Comparison of ENCODE assay signal across 8 mouse cellular contexts in genomic region chr8:111538194-111538593, GRCm38 (mm10). TPM values are rescaled to one million over a fixed set of nuclear protein-coding genes. Genes with fewer than 3 reads are reported as not detected.
DNase-seq lines count a peak whose midpoint lies in the region; ATAC-seq and TF ChIP-seq lines count a peak whose summit lies in the region.

No protein-coding gene starts in this region.

- no peak for TF ChIP-seq POLR2A in liver, adult 2 months (IDR thresholded peaks at IDR 0.05; ENCODE audit: extremely low read depth, insufficient read depth, low read length)

- no peaks in the 10 kb centered on the region for H3K9me3 ChIP-seq in heart, embryonic 13.5 days
- no peaks in the 10 kb centered on the region for H3K9me3 ChIP-seq in midbrain, embryonic 10.5 days (replicated peaks)

- no peak for TF ChIP-seq CTCF in liver, adult 2 months (IDR thresholded peaks at IDR 0.05; ENCODE audit: low read depth, low read length)

- H3K9ac ChIP-seq in liver, adult 2 months (ENCODE audit: low read depth, low read length), result no peak overlapping the region
- H3K9ac ChIP-seq in heart, embryonic 13.5 days, result peak overlapping the region; percentile 97

- H3K27me3 ChIP-seq in liver, adult 2 months (ENCODE audit: control insufficient read depth, insufficient read depth, low read length), result no peaks in the 10 kb centered on the region
- H3K27me3 ChIP-seq in heart, embryonic 13.5 days (replicated peaks), result no peaks in the 10 kb centered on the region
- H3K27me3 ChIP-seq in midbrain, embryonic 10.5 days (ENCODE audit: low read depth, poor library complexity, severe bottlenecking), result no peaks in the 10 kb centered on the region

- H3K79me2 ChIP-seq in liver, adult 2 months (ENCODE audit: control insufficient read depth, insufficient read depth, low read length), result peaks cover 32% of the 10 kb centered on the region

- no peak for DNase-seq in liver, adult 2 months (ENCODE audit: extremely low read depth, low read depth, low spot score)
- DNase-seq in liver, result no peak
- peak; percentile 54 for DNase-seq in cerebellum, adult 9-10 months
- peak; percentile 53 for DNase-seq in kidney, postnatal 14 days
- no peak for DNase-seq in midbrain, embryonic 10.5 days (ENCODE audit: low spot score)
- DNase-seq in testis, postnatal 10 days (ENCODE audit: low spot score), result no peak
- DNase-seq in layer of hippocampus, adult 9-11 months, result no peak

- peak overlapping the region; percentile 75 for H3K4me2 ChIP-seq in heart, embryonic 13.5 days

- H3K36me3 ChIP-seq in liver, adult 2 months (ENCODE audit: control insufficient read depth, insufficient read depth, low read length), result peaks cover 5% of the 10 kb centered on the region; the same call in 1 of the 2 replicates
- no peaks in the 10 kb centered on the region for H3K36me3 ChIP-seq in heart, embryonic 13.5 days
- H3K36me3 ChIP-seq in midbrain, embryonic 10.5 days, result peaks cover 22% of the 10 kb centered on the region

- H3K27ac ChIP-seq in liver, adult 2 months (replicated peaks; ENCODE audit: insufficient read depth, low read depth, low read length), result no peak overlapping the region; the same call in 1 of the 2 replicates
- H3K27ac ChIP-seq in heart, embryonic 13.5 days (replicated peaks), result 0 out of 2 replicates have a peak overlapping the region, but pooled peaks have one; percentile 95
- H3K27ac ChIP-seq in midbrain, embryonic 10.5 days (replicated peaks), result 0 out of 2 replicates have a peak overlapping the region, but pooled peaks have one; percentile 17

- H3K4me1 ChIP-seq in liver, adult 2 months (ENCODE audit: control insufficient read depth, insufficient read depth, low read length), result peaks cover 19% of the 10 kb centered on the region
- H3K4me1 ChIP-seq in heart, embryonic 13.5 days, result peaks cover 57% of the 10 kb centered on the region
- H3K4me1 ChIP-seq in midbrain, embryonic 10.5 days, result peaks cover 49% of the 10 kb centered on the region

- ATAC-seq in heart, embryonic 13.5 days (ENCODE audit: extremely low read depth, insufficient number of reproducible peaks, low FRiP score, low TSS enrichment), result no peak

- H3K4me3 ChIP-seq in liver, adult 2 months (ENCODE audit: insufficient read depth, low read depth, low read length), result peak overlapping the region; percentile 67; the same call in 1 of the 2 replicates
- H3K4me3 ChIP-seq in heart, embryonic 13.5 days, result peak overlapping the region; percentile 96
- peak overlapping the region; percentile 100 for H3K4me3 ChIP-seq in midbrain, embryonic 10.5 days

- WGBS in liver, adult 2 months, result 12% methylated on average over 2 of the region's 2 CpGs
- WGBS in heart, embryonic 13.5 days, result 23% methylated on average over 2 of the region's 2 CpGs
- 29% methylated on average over 2 of the region's 2 CpGs for WGBS in midbrain, embryonic 10.5 days

RNA-seq across cellular contexts. Expression of gene Znrf1, which starts 2.3 kb away (rescaled TPM):
- total RNA-seq in liver, adult 2 months (2014; rRNA removed), result 13.8 and 19.9 TPM in 2 replicates
- polyA plus RNA-seq in liver, adult 2 months (2012; rRNA removed), result 35.9 and 44.3 TPM in 2 replicates
- polyA plus RNA-seq in heart, embryonic 13.5 days (2015; fragmentation: Nextera tagmentation; extraction: Ambion mirVana), result 19.7 and 20.1 TPM in 2 replicates
- polyA plus RNA-seq in midbrain, embryonic 10.5 days (2016; fragmentation: Nextera tagmentation; extraction: Ambion mirVana), result 28.1 and 32.2 TPM in 2 replicates

RNA-seq across cellular contexts. Expression of gene Wdr59, which starts 16.3 kb away (rescaled TPM):
- 4.8 and 5.4 TPM in 2 replicates for total RNA-seq in liver, adult 2 months (2014; rRNA removed)
- 4.9 and 5.3 TPM in 2 replicates for polyA plus RNA-seq in liver, adult 2 months (2012; rRNA removed)
- 3.6 and 4.3 TPM in 2 replicates for polyA plus RNA-seq in heart, embryonic 13.5 days (2015; fragmentation: Nextera tagmentation; extraction: Ambion mirVana)
- 4.2 and 4.8 TPM in 2 replicates for polyA plus RNA-seq in midbrain, embryonic 10.5 days (2016; fragmentation: Nextera tagmentation; extraction: Ambion mirVana)

Comparison
In these comparisons a context has a peak if more than half of its experiments do, and no peak if none do; other contexts are left out.
1. DNase-seq: peak in cerebellum, adult 9-10 months (single experiment) and kidney, postnatal 14 days (single experiment); none in liver, adult 2 months (single experiment), liver (single experiment), midbrain, embryonic 10.5 days (single experiment), testis, postnatal 10 days (single experiment) and layer of hippocampus, adult 9-11 months (single experiment).
2. Peak in every context shown above with its lines, with median percentiles within 50 percentile points of each other: H3K4me3 ChIP-seq.